Mouse (Mus musculus): ENCODE results near the gene Cyp4a32. TPM values are rescaled to one million over a fixed set of nuclear protein-coding genes. Genes with fewer than 3 reads are reported as not detected.
"Not testable (repeated sequence)": the region's sequence is repeated elsewhere in the genome, so short reads cannot be mapped to it uniquely, and the experiment has no call there.

Gene Cyp4a32
- not detected in 2 replicates for polyA plus RNA-seq (2014; fragmentation: Nextera tagmentation; extraction: Ambion mirVana)

GRCm38 (mm10) chr4:115600611-115601010 lies at the start of gene Cyp4a32:
Cyp4a32 (plus strand) TSS chr4:115600969.
- H3K4me3 ChIP-seq (replicated peaks; ENCODE audit: low read length); DNase-seq (ENCODE audit: low spot score); H3K4me2 ChIP-seq (replicated peaks); H3K27me3 ChIP-seq (ENCODE audit: control insufficient read depth, insufficient read depth, low read length); H3K27ac ChIP-seq; H3K4me1 ChIP-seq (replicated peaks; ENCODE audit: control insufficient read depth, insufficient read depth, low read length); H3K9ac ChIP-seq; H3K9me3 ChIP-seq (ENCODE audit: control insufficient read depth, low read length); ATAC-seq (ENCODE audit: low FRiP score); H3K36me3 ChIP-seq (replicated peaks; ENCODE audit: control insufficient read depth, insufficient read depth): not testable (repeated sequence)
- 92% methylated on average over 8 of the region's 8 CpGs for WGBS

GRCm38 (mm10) chr4:115552726-115553125 lies 48.0 kb upstream of the Cyp4a32 start:
- no peaks in the 10 kb centered on the region for H3K27me3 ChIP-seq (ENCODE audit: control insufficient read depth, insufficient read depth, low read length)
- no peak overlapping the region for H3K4me2 ChIP-seq (replicated peaks)
- no peaks in the 10 kb centered on the region for H3K36me3 ChIP-seq (replicated peaks; ENCODE audit: control insufficient read depth, insufficient read depth)
- DNase-seq (ENCODE audit: low spot score) (no peak), ATAC-seq (ENCODE audit: low FRiP score) (no peak)
- H3K9ac ChIP-seq: no peak overlapping the region
- H3K9me3 ChIP-seq (ENCODE audit: control insufficient read depth, low read length): no peaks in the 10 kb centered on the region
- no peaks in the 10 kb centered on the region for H3K4me1 ChIP-seq (replicated peaks; ENCODE audit: control insufficient read depth, insufficient read depth, low read length)
- WGBS: 91% methylated on average over 3 of the region's 3 CpGs
- no peak overlapping the region for H3K4me3 ChIP-seq (replicated peaks; ENCODE audit: low read length)
- H3K27ac ChIP-seq: no peak overlapping the region

GRCm38 (mm10) chr4:115555513-115555912 lies 45.3 kb upstream of the Cyp4a32 start:
- DNase-seq (ENCODE audit: low spot score) (no peak), ATAC-seq (ENCODE audit: low FRiP score) (no peak)
- Histone ChIP-seq H3K27ac (no peak overlapping the region), H3K9me3 (ENCODE audit: control insufficient read depth, low read length) (no peaks in the 10 kb centered on the region), H3K27me3 (ENCODE audit: control insufficient read depth, insufficient read depth, low read length) (no peaks in the 10 kb centered on the region), H3K4me3 (replicated peaks; ENCODE audit: low read length) (no peak overlapping the region), H3K9ac (no peak overlapping the region), H3K4me1 (replicated peaks; ENCODE audit: control insufficient read depth, insufficient read depth, low read length) (no peaks in the 10 kb centered on the region), H3K36me3 (replicated peaks; ENCODE audit: control insufficient read depth, insufficient read depth) (no peaks in the 10 kb centered on the region), H3K4me2 (replicated peaks) (no peak overlapping the region)
- WGBS: 80% methylated on average over 2 of the region's 2 CpGs

- Histone ChIP-seq H3K4me2 (replicated peaks) (no peak overlapping the region), H3K27me3 (ENCODE audit: control insufficient read depth, insufficient read depth, low read length) (no peaks in the 10 kb centered on the region), H3K36me3 (replicated peaks; ENCODE audit: control insufficient read depth, insufficient read depth) (no peaks in the 10 kb centered on the region), H3K4me3 (replicated peaks; ENCODE audit: low read length) (no peak overlapping the region), H3K9me3 (ENCODE audit: control insufficient read depth, low read length) (no peaks in the 10 kb centered on the region), H3K27ac (no peak overlapping the region), H3K9ac (no peak overlapping the region), H3K4me1 (replicated peaks; ENCODE audit: control insufficient read depth, insufficient read depth, low read length) (no peaks in the 10 kb centered on the region)
- 38% methylated on average over 4 of the region's 4 CpGs for WGBS
- ATAC-seq (ENCODE audit: low FRiP score): no peak
- no peak for DNase-seq (ENCODE audit: low spot score)
These were observed 42.8 kb upstream of the Cyp4a32 start for GRCm38 (mm10) chr4:115557861-115558561.

GRCm38 (mm10) chr4:115561236-115561635 lies 39.5 kb upstream of the Cyp4a32 start:
- H3K27me3 ChIP-seq (ENCODE audit: control insufficient read depth, insufficient read depth, low read length); ATAC-seq (ENCODE audit: low FRiP score); H3K4me3 ChIP-seq (replicated peaks; ENCODE audit: low read length); H3K4me1 ChIP-seq (replicated peaks; ENCODE audit: control insufficient read depth, insufficient read depth, low read length); H3K27ac ChIP-seq; H3K9me3 ChIP-seq (ENCODE audit: control insufficient read depth, low read length); H3K9ac ChIP-seq; H3K36me3 ChIP-seq (replicated peaks; ENCODE audit: control insufficient read depth, insufficient read depth); DNase-seq (ENCODE audit: low spot score); H3K4me2 ChIP-seq (replicated peaks): not testable (repeated sequence)
- 60% methylated on average over 5 of the region's 5 CpGs for WGBS

- H3K36me3 ChIP-seq (replicated peaks; ENCODE audit: control insufficient read depth, insufficient read depth): no peaks in the 10 kb centered on the region
- H3K27ac ChIP-seq: no peak within 1 kb of the TSS
- H3K4me1 ChIP-seq (replicated peaks; ENCODE audit: control insufficient read depth, insufficient read depth, low read length): no peaks in the 10 kb centered on the region
- H3K9me3 ChIP-seq (ENCODE audit: control insufficient read depth, low read length): no peaks in the 10 kb centered on the region
- ATAC-seq (ENCODE audit: low FRiP score) (no peak), DNase-seq (ENCODE audit: low spot score) (no peak)
- WGBS: 84% methylated on average over 3 of the region's 3 CpGs
- H3K27me3 ChIP-seq (ENCODE audit: control insufficient read depth, insufficient read depth, low read length): no peaks in the 10 kb centered on the region
- H3K4me2 ChIP-seq (replicated peaks): no peak within 1 kb of the TSS
- H3K4me3 ChIP-seq (replicated peaks; ENCODE audit: low read length): no peak within 1 kb of the TSS
- H3K9ac ChIP-seq: no peak within 1 kb of the TSS
These were observed 37.4 kb upstream of the Cyp4a32 start, which contains the start of gene Cyp4a31 for GRCm38 (mm10) chr4:115563401-115563800. Cyp4a31 (plus strand) TSS chr4:115563649.

- ATAC-seq (ENCODE audit: low FRiP score); H3K9ac ChIP-seq; H3K4me2 ChIP-seq (replicated peaks); H3K27me3 ChIP-seq (ENCODE audit: control insufficient read depth, insufficient read depth, low read length); H3K4me3 ChIP-seq (replicated peaks; ENCODE audit: low read length); H3K27ac ChIP-seq; H3K9me3 ChIP-seq (ENCODE audit: control insufficient read depth, low read length); DNase-seq (ENCODE audit: low spot score); H3K36me3 ChIP-seq (replicated peaks; ENCODE audit: control insufficient read depth, insufficient read depth); H3K4me1 ChIP-seq (replicated peaks; ENCODE audit: control insufficient read depth, insufficient read depth, low read length): not testable (repeated sequence)
- 87% methylated on average over 6 of the region's 6 CpGs for WGBS
These were observed 36.1 kb upstream of the Cyp4a32 start for GRCm38 (mm10) chr4:115564469-115565225.

GRCm38 (mm10) chr4:115575255-115575654 lies 25.5 kb upstream of the Cyp4a32 start:
- no peak for ATAC-seq (ENCODE audit: low FRiP score)
- Histone ChIP-seq H3K4me2 (replicated peaks) (no peak overlapping the region), H3K27me3 (ENCODE audit: control insufficient read depth, insufficient read depth, low read length) (no peaks in the 10 kb centered on the region), H3K27ac (no peak overlapping the region), H3K9ac (no peak overlapping the region), H3K4me3 (replicated peaks; ENCODE audit: low read length) (no peak overlapping the region), H3K36me3 (replicated peaks; ENCODE audit: control insufficient read depth, insufficient read depth) (no peaks in the 10 kb centered on the region), H3K9me3 (ENCODE audit: control insufficient read depth, low read length) (no peaks in the 10 kb centered on the region), H3K4me1 (replicated peaks; ENCODE audit: control insufficient read depth, insufficient read depth, low read length) (no peaks in the 10 kb centered on the region)
- WGBS: 90% methylated on average over 3 of the region's 3 CpGs
- no peak for DNase-seq (ENCODE audit: low spot score)

GRCm38 (mm10) chr4:115575776-115576175 lies 25.0 kb upstream of the Cyp4a32 start:
- DNase-seq (ENCODE audit: low spot score): no peak
- ATAC-seq (ENCODE audit: low FRiP score): no peak
- WGBS: 85% methylated on average over 2 of the region's 2 CpGs
- no peaks in the 10 kb centered on the region for H3K36me3 ChIP-seq (replicated peaks; ENCODE audit: control insufficient read depth, insufficient read depth)
- no peaks in the 10 kb centered on the region for H3K27me3 ChIP-seq (ENCODE audit: control insufficient read depth, insufficient read depth, low read length)
- H3K4me3 ChIP-seq (replicated peaks; ENCODE audit: low read length): no peak overlapping the region
- H3K4me1 ChIP-seq (replicated peaks; ENCODE audit: control insufficient read depth, insufficient read depth, low read length): no peaks in the 10 kb centered on the region
- H3K9ac ChIP-seq: no peak overlapping the region
- no peak overlapping the region for H3K4me2 ChIP-seq (replicated peaks)
- no peaks in the 10 kb centered on the region for H3K9me3 ChIP-seq (ENCODE audit: control insufficient read depth, low read length)
- no peak overlapping the region for H3K27ac ChIP-seq

All from hindbrain, embryonic 14.5 days (tissue).